In genomic region chr10:25359208-25359958, GRCm38 (mm10) we compare ENCODE assay signal across 8 mouse cellular contexts. TPM values are rescaled to one million over a fixed set of nuclear protein-coding genes. Genes with fewer than 3 reads are reported as not detected.
DNase-seq lines count a peak whose midpoint lies in the region; ATAC-seq and TF ChIP-seq lines count a peak whose summit lies in the region.

Gene Epb41l2 (plus strand): TSS chr10:25359798.

- TF ChIP-seq EP300 in liver, postnatal 0 days (IDR thresholded peaks at IDR 0.05; ENCODE audit: low read depth): no peak

- no peaks in the 10 kb centered on the region for H3K9me3 ChIP-seq in ES-E14 (ENCODE audit: control insufficient read depth, insufficient read depth, low read depth, low read length)
- H3K9me3 ChIP-seq in forebrain, embryonic 15.5 days: no peaks in the 10 kb centered on the region
- H3K9me3 ChIP-seq in liver, postnatal 0 days (ENCODE audit: low read length): no peaks in the 10 kb centered on the region
- H3K9me3 ChIP-seq in neural tube, embryonic 13.5 days: no peaks in the 10 kb centered on the region

- H3K4me1 ChIP-seq in ES-E14 (ENCODE audit: control insufficient read depth in 2 of 2, insufficient read depth in 2 of 2, low read length in 2 of 2, poor library complexity in 1 of 2): no peaks in the 10 kb centered on the region
- peaks cover 8% of the 10 kb centered on the region for H3K4me1 ChIP-seq in forebrain, embryonic 15.5 days
- peaks cover 9% of the 10 kb centered on the region; the same call in 1 of the 2 replicates for H3K4me1 ChIP-seq in liver, postnatal 0 days (ENCODE audit: insufficient read depth)
- peaks cover 27% of the 10 kb centered on the region for H3K4me1 ChIP-seq in neural tube, embryonic 13.5 days (replicated peaks)

- peak within 1 kb of the TSS; percentile 55 for H3K27ac ChIP-seq in ES-E14 (ENCODE audit: insufficient read depth, low read depth, low read length, poor library complexity, severe bottlenecking)
- H3K27ac ChIP-seq in forebrain, embryonic 15.5 days (replicated peaks): peak within 1 kb of the TSS; percentile 43
- H3K27ac ChIP-seq in liver, postnatal 0 days (ENCODE audit: low read depth): peak within 1 kb of the TSS; percentile 76
- peak within 1 kb of the TSS; percentile 72 for H3K27ac ChIP-seq in neural tube, embryonic 13.5 days (replicated peaks)

- H3K4me3 ChIP-seq in ES-E14 (ENCODE audit: insufficient read depth in 1 of 2, low read depth in 1 of 2, low read length in 2 of 2, poor library complexity in 1 of 2, severe bottlenecking in 1 of 2): peak within 1 kb of the TSS; percentile 97 to 99
- peak within 1 kb of the TSS; percentile 94 for H3K4me3 ChIP-seq in forebrain, embryonic 15.5 days
- H3K4me3 ChIP-seq in liver, postnatal 0 days (ENCODE audit: low read depth, low read length): peak within 1 kb of the TSS; percentile 91
- peak within 1 kb of the TSS; percentile 76 for H3K4me3 ChIP-seq in neural tube, embryonic 13.5 days

- intact Hi-C loops in heart, postnatal 14 days (cut with DNase I): loop anchor here (5.0 kb wide), 1 partner anchor 128 kb away; no protein-coding TSS in a partner anchor

- H3K4me2 ChIP-seq in forebrain, embryonic 15.5 days (replicated peaks): peak within 1 kb of the TSS; percentile 86
- peak within 1 kb of the TSS; percentile 95 for H3K4me2 ChIP-seq in liver, postnatal 0 days (ENCODE audit: low read depth, low read length)
- peak within 1 kb of the TSS; percentile 80 for H3K4me2 ChIP-seq in neural tube, embryonic 13.5 days

- no peaks in the 10 kb centered on the region for H3K36me3 ChIP-seq in ES-E14 (ENCODE audit: control insufficient read depth, insufficient read depth, low read length, poor library complexity, severe bottlenecking)
- H3K36me3 ChIP-seq in forebrain, embryonic 15.5 days: no peaks in the 10 kb centered on the region
- H3K36me3 ChIP-seq in liver, postnatal 0 days (replicated peaks; ENCODE audit: insufficient read depth, low read length): no peaks in the 10 kb centered on the region
- no peaks in the 10 kb centered on the region for H3K36me3 ChIP-seq in neural tube, embryonic 13.5 days

- in situ Hi-C loops in ES-E14 (cut with MboI; ENCODE audit: low sequenced_read_pairs in 2 of 2, unreplicated experiment in 2 of 2): no loop called here

- DNase-seq in ES-E14 (ENCODE audit: low read depth, low spot score): peak; percentile 66
- peak; percentile 43 for DNase-seq in cerebellum, adult 11-12 months
- peak; percentile 98 for DNase-seq in heart, postnatal 14 days
- peak; percentile 89 for DNase-seq in layer of hippocampus, adult 11-12 months (ENCODE audit: low spot score)
- DNase-seq in liver, postnatal 0 days: peak; percentile 94
- peak; percentile 27 for DNase-seq in telencephalon, adult 2 months (ENCODE audit: low read depth, low spot score)

- H3K27me3 ChIP-seq in forebrain, embryonic 15.5 days: no peaks in the 10 kb centered on the region
- H3K27me3 ChIP-seq in liver, postnatal 0 days (ENCODE audit: insufficient read depth, low read length): no peaks in the 10 kb centered on the region
- H3K27me3 ChIP-seq in neural tube, embryonic 13.5 days: no peaks in the 10 kb centered on the region

- peak within 1 kb of the TSS; percentile 95 for H3K9ac ChIP-seq in ES-E14 (ENCODE audit: insufficient read depth, low read depth, low read length, poor library complexity, severe bottlenecking)
- peak within 1 kb of the TSS; percentile 67 for H3K9ac ChIP-seq in forebrain, embryonic 15.5 days (replicated peaks)
- peak within 1 kb of the TSS; percentile 83 for H3K9ac ChIP-seq in liver, postnatal 0 days (replicated peaks)
- peak within 1 kb of the TSS; percentile 86 for H3K9ac ChIP-seq in neural tube, embryonic 13.5 days

- WGBS in forebrain, embryonic 15.5 days: 2% methylated on average over 47 of the region's 55 CpGs
- WGBS in liver, postnatal 0 days (ENCODE audit: insufficient replicate concordance): 2% methylated on average over 50 of the region's 55 CpGs
- under 1% methylated on average over 55 of the region's 55 CpGs for WGBS in neural tube, embryonic 13.5 days

- TF ChIP-seq CTCF in liver, postnatal 0 days (IDR thresholded peaks at IDR 0.05; ENCODE audit: low read depth): no peak

- ATAC-seq in forebrain, embryonic 15.5 days (replicated peaks): peak; percentile 94
- ATAC-seq in liver, postnatal 0 days: peak; percentile 98
- ATAC-seq in neural tube, embryonic 13.5 days (ENCODE audit: low read depth): peak; percentile 94

TF ChIP-seq in ES-E14, 5 proteins besides CTCF, POLR2A, EP300 and RAD21:
- no peak for TF ChIP-seq ZC3H11A (IDR thresholded peaks at IDR 0.05; ENCODE audit: borderline replicate concordance, low read depth, low read length)
- TF ChIP-seq ZNF384 (IDR thresholded peaks at IDR 0.05; ENCODE audit: low read depth, low read length): no peak
- no peak for TF ChIP-seq CHD2 (IDR thresholded peaks at IDR 0.05; ENCODE audit: low read depth, low read length)
- no peak for TF ChIP-seq HCFC1 (IDR thresholded peaks at IDR 0.05; ENCODE audit: borderline replicate concordance, insufficient read depth, low read length)
- no peak for TF ChIP-seq MAFK (IDR thresholded peaks at IDR 0.05; ENCODE audit: insufficient read depth, low read depth, low read length)
TF ChIP-seq in ES-E14: peak in this region for 0.

RNA-seq across cellular contexts. Expression of gene Epb41l2, which starts in this region (rescaled TPM):
- 72.5 and 83.1 TPM in 2 replicates for total RNA-seq in ES-E14 (2012; rRNA removed)
- 20.7 and 21.8 TPM in 2 replicates for polyA plus RNA-seq in forebrain, embryonic 15.5 days (2015; fragmentation: Nextera tagmentation; extraction: Ambion mirVana)
- 10 to 100 TPM; 66.4 to 68.5 TPM for total RNA-seq in heart, postnatal 14 days (2021)
- 6.3 and 7.8 TPM in 2 replicates for polyA plus RNA-seq in liver, postnatal 0 days (2015; fragmentation: Nextera tagmentation; extraction: Ambion mirVana)
- polyA plus RNA-seq in neural tube, embryonic 13.5 days (2015; fragmentation: Nextera tagmentation; extraction: Ambion mirVana): 29.1 and 29.7 TPM in 2 replicates

Comparison
In these comparisons a context has a peak if more than half of its experiments do, and no peak if none do; other contexts are left out.
1. Peak in every context shown above with its lines: DNase-seq, ATAC-seq, H3K4me3 ChIP-seq and H3K27ac ChIP-seq.
2. DNase-seq: peak in every context shown above with its lines; median percentile 98 in heart, postnatal 14 days; 94 in liver, postnatal 0 days; 89 in layer of hippocampus, adult 11-12 months; 66 in ES-E14; 43 in cerebellum, adult 11-12 months; 27 in telencephalon, adult 2 months.